Mouse (Mus musculus) heart, embryonic 14.5 days (tissue): ENCODE measurements around the gene Capns1. TPM values are rescaled to one million over a fixed set of nuclear protein-coding genes. Genes with fewer than 3 reads are reported as not detected.
"Not testable (repeated sequence)": the region's sequence is repeated elsewhere in the genome, so short reads cannot be mapped to it uniquely, and the experiment has no call there.

Source experiments
- ATAC-seq: fragments of 200-750 bp; cut with Nextera tagmentation; 2 replicates; pipeline ENCODE4 v1.8.0; 2017; ENCODE audit warnings: low read depth, moderate TSS enrichment; ENCODE audit not compliant: insufficient number of reproducible peaks, insufficient read depth, low FRiP score
- H3K27ac ChIP-seq, 2 experiments: fragments of 200-500 bp in 1 of 2; fragments of 300-500 bp in 1 of 2; sonication (generic) in 1 of 2; replicated peaks in 1 of 2; 2 replicates each; pipeline ENCODE4 v1.5.1; 2012 to 2014; ENCODE audit warnings: low read depth in 2 of 2, low read length in 2 of 2, control low read depth in 1 of 2, mild to moderate bottlenecking in 1 of 2, mixed read lengths in 1 of 2; ENCODE audit not compliant: control insufficient read depth in 1 of 2, insufficient read depth in 1 of 2
- H3K27me3 ChIP-seq: fragments of 300-500 bp; sonication (generic); 2 replicates; pipeline ENCODE4 v1.6.1; 2014; ENCODE audit warnings: mild to moderate bottlenecking, low read length, control low read depth; ENCODE audit not compliant: control insufficient read depth, insufficient read depth
- H3K36me3 ChIP-seq: fragments of 300-500 bp; sonication (generic); 2 replicates; pipeline ENCODE4 v1.6.1; 2014; ENCODE audit warnings: mild to moderate bottlenecking, control low read depth, low read length, mixed read lengths; ENCODE audit not compliant: control insufficient read depth, insufficient read depth
- H3K4me1 ChIP-seq, 2 experiments: fragments of 200-500 bp in 1 of 2; fragments of 300-500 bp in 1 of 2; sonication (generic) in 1 of 2; 2 replicates each; pipeline ENCODE4 v1.6.1; 2012 to 2014; ENCODE audit warnings: low read length in 2 of 2, control low read depth in 1 of 2, mixed read lengths in 1 of 2; ENCODE audit not compliant: control insufficient read depth in 2 of 2, insufficient read depth in 2 of 2
- H3K4me2 ChIP-seq: fragments of 300-500 bp; sonication (generic); 2 replicates; pipeline ENCODE4 v1.6.1; 2014; ENCODE audit warnings: mild to moderate bottlenecking, low read length
- H3K4me3 ChIP-seq, 2 experiments: fragments of 200-500 bp in 1 of 2; fragments of 300-500 bp in 1 of 2; sonication (generic) in 1 of 2; 2 replicates each; pipeline ENCODE4 v1.5.1; 2012 to 2014; ENCODE audit warnings: low read length in 2 of 2, mild to moderate bottlenecking in 2 of 2, control low read depth in 1 of 2, low read depth in 1 of 2, moderate library complexity in 1 of 2; ENCODE audit not compliant: control insufficient read depth in 1 of 2, insufficient read depth in 1 of 2
- H3K9ac ChIP-seq: fragments of 300-500 bp; sonication (generic); 2 replicates; pipeline ENCODE4 v1.6.1; 2014; ENCODE audit warnings: mild to moderate bottlenecking, low read length
- H3K9me3 ChIP-seq: fragments of 300-500 bp; sonication (generic); 2 replicates; pipeline ENCODE4 v1.6.1; 2016; ENCODE audit warnings: low read length, control low read depth; ENCODE audit not compliant: control insufficient read depth
- WGBS: fragments of 180-500 bp; shearing (Covaris S2); extraction: QIAGEN DNeasy Blood & Tissue Kit; methylation state at CpG from one replicate; pipeline ENCODE4 v1.1.7; 2014; 5-methylcytosine and 5-hydroxymethylcytosine counted together
- polyA plus RNA-seq: library from polyadenylated mRNA; unstranded; fragments of >200 nt; fragmentation: Nextera tagmentation; extraction: Ambion mirVana; gene quantifications from 2 replicates; pipeline ENCODE4 v1.2.1, GENCODE M21; 2014

Gene Capns1
- polyA plus RNA-seq, 1 experiment from 2014 or later, result 73.7 TPM

DNA sequence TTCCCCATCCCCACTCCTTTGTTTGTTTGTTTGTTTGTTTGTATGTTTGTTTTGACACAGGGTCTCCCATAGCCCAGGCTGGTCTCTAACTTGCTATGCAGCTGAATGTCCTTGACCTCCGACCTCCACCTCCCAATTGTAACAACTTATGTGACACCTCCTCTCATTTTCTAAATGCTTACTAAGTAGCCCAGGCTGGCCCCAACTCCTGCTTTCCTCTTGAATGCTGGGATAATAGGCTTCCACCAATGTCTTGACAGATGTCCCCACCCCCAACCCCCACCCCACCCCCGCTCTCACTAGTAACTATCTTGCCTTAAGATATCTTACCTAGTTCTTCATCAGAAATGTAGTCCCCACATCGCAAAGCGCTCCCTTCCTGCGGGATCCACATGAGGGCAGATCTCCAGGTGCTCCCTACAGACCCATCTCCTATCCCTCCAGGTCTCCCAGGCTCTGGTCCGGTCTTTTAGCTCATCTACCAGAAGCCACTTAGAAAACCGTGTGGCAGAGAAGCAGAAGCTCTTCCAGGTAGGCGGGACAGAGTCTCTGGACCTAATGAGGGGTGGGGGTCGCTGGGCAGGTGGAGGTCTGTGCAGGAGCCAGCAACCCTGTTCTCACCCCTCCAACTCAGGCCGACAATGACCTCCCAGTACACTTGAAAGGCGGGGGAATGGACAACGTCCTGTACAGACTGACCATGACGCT lies 13.8 kb downstream of the Capns1 start:
- Histone ChIP-seq H3K27me3 (no peaks in the 10 kb centered on the region), H3K4me3 (peak overlapping the region; percentile 44 to 62), H3K4me2 (peak overlapping the region; percentile 63), H3K36me3 (peaks cover 47% of the 10 kb centered on the region), H3K27ac (peak overlapping the region; percentile 58 to 61; a peak in 2 of 4 replicates), H3K9me3 (no peaks in the 10 kb centered on the region), H3K9ac (peak overlapping the region; percentile 74), H3K4me1 (peaks cover 4 to 9% of the 10 kb centered on the region in 2 experiments)
- 57% methylated on average over 13 of the region's 13 CpGs for WGBS
- no peak for ATAC-seq

DNA sequence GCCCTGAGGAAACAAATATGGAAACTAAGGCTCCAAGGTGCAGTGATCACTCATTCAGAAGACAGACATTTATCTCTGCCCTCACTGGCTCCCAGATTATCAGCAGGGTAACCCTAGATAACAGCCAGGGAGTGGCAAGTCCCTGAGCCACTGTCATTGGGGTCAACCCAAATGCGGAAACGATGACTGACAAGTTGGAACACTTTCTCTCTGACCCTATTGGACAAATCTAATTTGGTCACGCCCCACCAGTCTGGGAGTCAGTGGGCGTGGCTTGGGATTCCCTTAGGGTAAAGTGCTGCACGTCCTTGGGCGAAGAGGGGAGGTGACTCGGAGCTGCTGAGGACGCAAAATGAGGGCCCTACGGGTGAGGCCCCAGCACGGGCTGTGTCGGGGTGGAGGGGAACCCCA lies 14.7 kb downstream of the Capns1 start, which contains the start of gene Cox7a1:
Cox7a1 (plus strand) TSS at position 266 of the 411 bp plus-strand sequence.
- peak; percentile 79 for ATAC-seq
- Histone ChIP-seq H3K4me1 (peaks cover 4 to 9% of the 10 kb centered on the region in 2 experiments), H3K27me3 (no peaks in the 10 kb centered on the region), H3K9me3 (no peaks in the 10 kb centered on the region), H3K36me3 (peaks cover 40% of the 10 kb centered on the region), H3K4me3 (peak within 1 kb of the TSS; percentile 44 to 62), H3K27ac (peak within 1 kb of the TSS; percentile 58 to 61; a peak in 3 of 4 replicates), H3K9ac (peak within 1 kb of the TSS; percentile 74), H3K4me2 (peak within 1 kb of the TSS; percentile 63)
- WGBS, result 1% methylated on average over 11 of the region's 11 CpGs

DNA sequence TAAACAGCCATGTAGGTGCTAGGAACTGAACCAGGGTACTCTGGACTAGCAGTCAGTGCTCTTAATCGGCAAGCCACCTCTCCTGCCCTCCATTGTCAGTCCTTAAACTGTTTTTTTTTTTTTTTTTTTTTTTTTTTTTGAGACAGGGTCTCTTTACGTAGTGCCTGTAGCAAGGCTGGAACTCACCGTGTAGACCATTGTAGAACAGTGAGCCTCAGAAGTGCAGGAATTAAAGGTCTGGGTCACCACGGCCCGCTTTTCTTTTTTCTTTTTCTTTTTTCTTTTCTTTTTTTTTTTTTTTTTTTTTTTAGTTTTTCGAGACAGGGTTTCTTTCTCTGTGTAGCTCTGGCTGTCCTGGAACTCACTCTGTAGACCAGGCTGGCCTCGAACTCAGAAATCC lies 15.4 kb downstream of the Capns1 start:
- 67% methylated on average over 6 of the region's 7 CpGs for WGBS
- Histone ChIP-seq H3K36me3 (peaks cover 40% of the 10 kb centered on the region), H3K4me2 (peak overlapping the region; percentile 63; the same call in 1 of the 2 replicates)
- not testable (repeated sequence) for ATAC-seq, H3K27me3 ChIP-seq, H3K27ac ChIP-seq, H3K4me1 ChIP-seq, H3K9ac ChIP-seq, H3K9me3 ChIP-seq, H3K4me3 ChIP-seq

DNA sequence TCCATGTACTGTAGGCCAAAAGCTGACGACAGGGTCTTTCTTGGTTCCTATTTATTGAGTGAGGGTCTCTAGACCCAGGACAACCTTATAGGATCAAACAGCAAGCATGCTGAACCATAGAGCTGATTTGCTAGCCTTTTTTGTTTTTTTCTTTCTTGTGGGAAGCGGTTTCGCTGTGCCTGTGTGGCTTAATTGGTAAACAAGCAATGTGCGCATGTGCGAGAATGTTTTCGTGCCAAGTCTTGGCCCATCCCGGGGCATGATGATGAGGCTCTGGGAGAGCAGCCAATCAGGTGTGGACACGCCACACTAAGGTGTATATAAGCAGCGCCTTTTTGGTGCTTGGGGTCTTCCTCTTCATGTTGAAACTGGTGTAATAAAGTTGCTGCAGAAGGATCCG lies 16.7 kb downstream of the Capns1 start:
- not testable (repeated sequence) for H3K27ac ChIP-seq
- 88% methylated on average over 10 of the region's 10 CpGs for WGBS

DNA sequence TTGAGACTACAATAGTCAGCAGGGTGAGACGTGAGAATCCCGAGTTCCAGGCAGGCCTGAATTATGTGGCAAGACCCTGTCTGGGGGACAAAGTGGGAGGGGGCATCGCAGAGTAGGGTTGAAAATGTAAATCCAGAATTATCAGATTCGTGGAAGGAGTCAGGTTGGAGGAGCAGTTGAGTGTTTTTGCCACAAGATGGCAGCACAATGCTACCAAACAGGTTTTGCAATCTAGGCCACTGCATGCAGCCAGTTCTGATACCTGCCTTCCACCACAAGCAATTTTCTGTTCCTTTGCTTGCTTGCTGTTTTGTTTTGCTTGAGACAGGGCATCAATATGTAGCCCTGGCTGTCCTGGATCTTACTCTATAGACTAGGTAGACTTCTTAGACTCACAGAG lies 17.3 kb downstream of the Capns1 start:
- H3K9me3 ChIP-seq, result no peaks in the 10 kb centered on the region
- no peak overlapping the region for H3K4me3 ChIP-seq
- H3K9ac ChIP-seq, result no peak overlapping the region
- no peak overlapping the region for H3K27ac ChIP-seq
- peaks cover 38% of the 10 kb centered on the region for H3K36me3 ChIP-seq
- H3K4me1 ChIP-seq, result peaks cover 4 to 9% of the 10 kb centered on the region in 2 experiments
- no peaks in the 10 kb centered on the region for H3K27me3 ChIP-seq
- no peak overlapping the region for H3K4me2 ChIP-seq
- ATAC-seq, result no peak
- 5% methylated on average over 4 of the region's 4 CpGs for WGBS

More for the DNA sequence above, 16.7 kb downstream of the Capns1 start:
- not testable (repeated sequence) for H3K4me2 ChIP-seq, H3K4me3 ChIP-seq, H3K9ac ChIP-seq, H3K4me1 ChIP-seq, ATAC-seq, H3K27me3 ChIP-seq, H3K9me3 ChIP-seq
- peaks cover 38% of the 10 kb centered on the region for H3K36me3 ChIP-seq

DNA sequence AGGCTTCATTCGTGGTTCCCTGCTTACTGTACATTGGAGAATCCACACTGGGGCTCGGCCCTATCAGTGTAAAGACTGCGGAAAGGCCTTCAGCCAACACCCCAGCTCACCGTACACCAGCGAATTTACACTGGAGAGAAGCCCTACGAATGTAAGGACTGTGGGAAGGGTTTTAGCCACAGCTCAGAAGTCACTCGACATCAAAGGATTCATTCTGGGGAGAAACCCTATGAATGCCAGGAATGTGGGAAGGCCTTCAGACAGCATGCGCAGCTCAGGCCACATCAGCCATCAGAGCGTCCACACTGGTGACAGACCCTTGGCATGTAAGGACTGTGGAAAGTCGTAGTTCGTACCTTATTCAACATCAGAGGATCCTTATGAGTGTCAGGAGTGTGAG lies 20.4 kb downstream of the Capns1 start:
- H3K4me1 ChIP-seq, result no peaks in the 10 kb centered on the region
- no peaks in the 10 kb centered on the region for H3K27me3 ChIP-seq
- H3K4me2 ChIP-seq, result no peak overlapping the region
- H3K9me3 ChIP-seq, result no peaks in the 10 kb centered on the region
- ATAC-seq, result no peak
- H3K27ac ChIP-seq, result no peak overlapping the region
- peaks cover 33% of the 10 kb centered on the region for H3K36me3 ChIP-seq
- H3K4me3 ChIP-seq, result no peak overlapping the region
- 49% methylated on average over 11 of the region's 11 CpGs for WGBS
- no peak overlapping the region for H3K9ac ChIP-seq

DNA sequence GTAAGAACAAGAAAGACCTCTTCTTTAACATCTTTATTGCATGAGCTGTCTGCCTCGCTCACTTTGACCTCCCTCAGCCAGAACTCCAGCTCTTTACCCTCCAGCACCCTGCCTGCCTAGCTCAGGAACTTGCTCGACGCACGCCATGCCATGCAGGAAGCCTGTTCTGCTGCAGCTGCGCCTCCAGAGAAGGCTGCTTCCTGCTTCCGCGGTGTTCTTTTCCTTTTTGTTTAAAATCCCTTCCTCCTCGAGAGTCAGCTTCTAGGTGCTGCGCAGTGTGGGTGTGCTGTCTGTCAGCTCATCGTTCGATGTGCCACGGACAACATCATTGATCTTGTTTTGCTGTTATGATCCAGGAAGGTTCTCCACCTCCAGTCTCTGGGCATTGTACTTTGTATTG lies 22.1 kb downstream of the Capns1 start:
- Histone ChIP-seq H3K9me3 (no peaks in the 10 kb centered on the region), H3K27me3 (no peaks in the 10 kb centered on the region), H3K27ac (no peak overlapping the region), H3K4me1 (no peaks in the 10 kb centered on the region), H3K9ac (no peak overlapping the region), H3K4me2 (no peak overlapping the region), H3K4me3 (no peak overlapping the region), H3K36me3 (peaks cover 33% of the 10 kb centered on the region)
- WGBS, result 73% methylated on average over 12 of the region's 12 CpGs
- ATAC-seq, result no peak
